Comparison of ENCODE assay signal across 27 mouse cellular contexts in the genomic region with DNA sequence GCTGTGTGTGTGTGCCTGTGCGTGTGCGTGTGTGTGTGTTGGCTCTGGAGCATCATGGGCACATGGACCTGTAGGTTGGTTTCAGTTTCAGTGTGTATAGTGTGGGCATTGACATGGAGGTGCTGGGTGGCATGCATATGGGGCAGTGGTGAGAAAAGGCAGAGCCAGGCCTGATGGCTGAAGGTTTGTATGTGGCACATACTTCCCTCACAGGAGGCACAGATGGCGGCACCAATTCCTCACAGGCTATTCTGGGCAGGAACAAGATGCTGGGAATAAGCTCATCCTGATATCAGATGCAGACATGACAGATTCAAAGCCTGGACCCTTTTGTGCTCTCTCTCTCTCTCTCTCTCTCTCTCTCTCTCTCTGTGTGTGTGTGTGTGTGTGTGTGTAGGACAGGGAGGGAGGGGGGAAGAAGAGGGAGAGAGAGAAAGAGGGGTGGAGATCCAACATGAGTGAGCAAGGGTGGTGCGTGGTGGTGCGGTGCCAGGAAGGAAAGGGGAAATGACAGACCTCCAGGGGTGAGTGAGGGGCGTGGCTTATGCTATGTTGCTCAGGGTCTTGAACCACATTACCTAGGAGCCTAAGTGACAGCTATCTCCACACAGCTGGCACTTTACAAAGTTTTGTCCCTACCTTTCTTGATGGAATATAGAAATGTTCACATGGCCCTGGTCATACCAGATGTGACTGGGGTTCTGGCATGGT. TPM values are rescaled to one million over a fixed set of nuclear protein-coding genes. Genes with fewer than 3 reads are reported as not detected.
A peak's percentile ranks its signal among the peaks of the same experiment; 100 is the strongest.
DNase-seq lines count a peak whose midpoint lies in the region; ATAC-seq and TF ChIP-seq lines count a peak whose summit lies in the region.
"Had no signal": no experiment of that assay in that cellular context is flagged by ENCODE, and none has a peak within 500 bp of the region (broad histone marks: within the 10 kb centered on the region; RNA-seq: fewer than 3 reads in every experiment).

No protein-coding gene starts in this region.

- TF ChIP-seq CTCF in heart, adult 2 months (IDR thresholded peaks at IDR 0.05) = no peak

- H3K27me3 ChIP-seq in heart, adult 2 months (ENCODE audit: control insufficient read depth, insufficient read depth, low read length) = no peaks in the 10 kb centered on the region
- no peaks in the 10 kb centered on the region for H3K27me3 ChIP-seq in hindbrain, embryonic 11.5 days (ENCODE audit: control insufficient read depth, insufficient read depth, low read length)
- H3K27me3 ChIP-seq: midbrain, embryonic 15.5 days had no signal

- intact Hi-C loops in heart, adult 2 months (cut with DNase I) = no loop called here

- H3K9ac ChIP-seq in heart, adult 2 months (ENCODE audit: low read depth, low read length) = no peak overlapping the region
- no peak overlapping the region for H3K9ac ChIP-seq in hindbrain, embryonic 11.5 days (ENCODE audit: low read depth, low read length)
- H3K9ac ChIP-seq: hindbrain, embryonic 12.5 days; midbrain, embryonic 15.5 days had no signal

- no peak for TF ChIP-seq EP300 in heart, adult 2 months (IDR thresholded peaks at IDR 0.05; ENCODE audit: insufficient read depth, low read depth, low read length)

- H3K9me3 ChIP-seq in hindbrain, embryonic 11.5 days (ENCODE audit: control insufficient read depth, low read length) = no peaks in the 10 kb centered on the region
- H3K9me3 ChIP-seq: embryonic facial prominence, embryonic 10.5 days; hindbrain, embryonic 12.5 days; midbrain, embryonic 15.5 days had no signal

- H3K4me3 ChIP-seq in heart, adult 2 months = no peak overlapping the region
- H3K4me3 ChIP-seq in hindbrain, embryonic 11.5 days (ENCODE audit: low read depth, low read length) = no peak overlapping the region
- H3K4me3 ChIP-seq: embryonic facial prominence, embryonic 10.5 days; gastrocnemius, adult 2 months; hindbrain, embryonic 12.5 days; midbrain, embryonic 15.5 days had no signal

- WGBS in heart, adult 2 months = 57% methylated on average over 6 of the region's 6 CpGs
- WGBS in hindbrain, embryonic 11.5 days = 84% methylated on average over 6 of the region's 6 CpGs

- no peak for ATAC-seq in hindbrain, embryonic 11.5 days (ENCODE audit: low FRiP score)
- ATAC-seq: midbrain, embryonic 15.5 days had no signal

- peak; percentile 38 for DNase-seq in cerebellum, adult 11 months
- no peak for DNase-seq in cerebellum, postnatal 4 days (ENCODE audit: low spot score in 2 of 2)
- DNase-seq in layer of hippocampus, adult 11-12 months (ENCODE audit: low spot score) = peak; percentile 53
- no peak for DNase-seq in layer of hippocampus, adult 9-10 months (ENCODE audit: low spot score)
- DNase-seq in right cerebral cortex, postnatal 10 days (ENCODE audit: low spot score in 2 of 2) = peak; percentile 54 to 71
- DNase-seq in right cerebral cortex, postnatal 4 days = no peak
- no peak for DNase-seq in heart, adult 2 months
- no peak for DNase-seq in hindbrain, embryonic 11.5 days (ENCODE audit: low spot score)
- DNase-seq: adrenal gland, adult 8-10 months; gastrocnemius, adult 2 months; heart, postnatal 10 days; kidney, adult 2 months; kidney, postnatal 10 days; lung, adult 18-20 months; lung, postnatal 14 days; thymus, postnatal 25 days had no signal

- no peaks in the 10 kb centered on the region for H3K36me3 ChIP-seq in heart, adult 2 months (ENCODE audit: control insufficient read depth, insufficient read depth, low read length)
- no peaks in the 10 kb centered on the region for H3K36me3 ChIP-seq in hindbrain, embryonic 11.5 days (ENCODE audit: control insufficient read depth, insufficient read depth, low read length)
- H3K36me3 ChIP-seq: embryonic facial prominence, embryonic 10.5 days; hindbrain, embryonic 12.5 days; midbrain, embryonic 15.5 days had no signal

- no peaks in the 10 kb centered on the region for H3K79me2 ChIP-seq in heart, adult 2 months (replicated peaks; ENCODE audit: control insufficient read depth, insufficient read depth, low read length)

- no peak for TF ChIP-seq POLR2A in heart, adult 2 months (IDR thresholded peaks at IDR 0.05; ENCODE audit: insufficient read depth, low read depth, low read length)

- H3K27ac ChIP-seq in heart, adult 2 months = no peak overlapping the region
- no peak overlapping the region for H3K27ac ChIP-seq in hindbrain, embryonic 11.5 days (ENCODE audit: low read depth, low read length)
- H3K27ac ChIP-seq: embryonic facial prominence, embryonic 10.5 days; gastrocnemius, adult 2 months; hindbrain, embryonic 12.5 days; midbrain, embryonic 15.5 days had no signal

- no peaks in the 10 kb centered on the region for H3K4me1 ChIP-seq in heart, adult 2 months (ENCODE audit: control insufficient read depth, insufficient read depth, low read length)
- H3K4me1 ChIP-seq in hindbrain, embryonic 11.5 days (replicated peaks; ENCODE audit: control insufficient read depth, insufficient read depth, low read length) = no peaks in the 10 kb centered on the region
- H3K4me1 ChIP-seq: hindbrain, embryonic 12.5 days; midbrain, embryonic 15.5 days had no signal

- no peak overlapping the region for H3K4me2 ChIP-seq in hindbrain, embryonic 11.5 days (replicated peaks; ENCODE audit: low read depth, low read length)
- H3K4me2 ChIP-seq: heart, embryonic 11.5 days; hindbrain, embryonic 12.5 days; liver, embryonic 11.5 days; midbrain, embryonic 15.5 days had no signal

RNA-seq across cellular contexts. Expression of gene Spaca3, which starts 26.5 kb away (rescaled TPM):
- total RNA-seq in heart, adult 2 months (2021) = not detected
- 0.29 TPM in 1 of 2 replicates, not detected in the other for polyA plus RNA-seq in heart, adult 2 months (2012; rRNA removed)
- not detected in 2 replicates for polyA plus RNA-seq in hindbrain, embryonic 11.5 days (2014; fragmentation: Nextera tagmentation; extraction: Ambion mirVana)
- total RNA-seq: adrenal gland, adult 8-10 months; common myeloid progenitor, adult 5-6 weeks; gastrocnemius, adult 2 months; heart, postnatal 10 days; layer of hippocampus, postnatal 14 days; megakaryocyte-erythroid progenitor cell, adult 5-6 weeks; neutrophil, adult 5-6 weeks had no signal
- polyA plus RNA-seq: embryonic facial prominence, embryonic 10.5 days; forebrain, embryonic 11.5 days; heart, embryonic 11.5 days; hindbrain, embryonic 12.5 days; kidney, adult 2 months; limb, embryonic 11.5 days; liver, embryonic 11.5 days; midbrain, embryonic 15.5 days had no signal

Comparison
In these comparisons a context has a peak if more than half of its experiments do, and no peak if none do; other contexts are left out.
1. DNase-seq: peak in cerebellum, adult 11 months (single experiment), layer of hippocampus, adult 11-12 months (single experiment) and right cerebral cortex, postnatal 10 days (2 of 2); none in cerebellum, postnatal 4 days (0 of 2), layer of hippocampus, adult 9-10 months (single experiment), right cerebral cortex, postnatal 4 days (single experiment), heart, adult 2 months (0 of 2) and hindbrain, embryonic 11.5 days (single experiment).